Mouse (Mus musculus): Measurements from ENCODE around the gene Grin3a. TPM values are rescaled to one million over a fixed set of nuclear protein-coding genes. Genes with fewer than 3 reads are reported as not detected.

The Grin3a gene
- total and polyA plus RNA-seq, 2 experiments from 2014 or later, result under 0.01 to 0.10 TPM

DNA sequence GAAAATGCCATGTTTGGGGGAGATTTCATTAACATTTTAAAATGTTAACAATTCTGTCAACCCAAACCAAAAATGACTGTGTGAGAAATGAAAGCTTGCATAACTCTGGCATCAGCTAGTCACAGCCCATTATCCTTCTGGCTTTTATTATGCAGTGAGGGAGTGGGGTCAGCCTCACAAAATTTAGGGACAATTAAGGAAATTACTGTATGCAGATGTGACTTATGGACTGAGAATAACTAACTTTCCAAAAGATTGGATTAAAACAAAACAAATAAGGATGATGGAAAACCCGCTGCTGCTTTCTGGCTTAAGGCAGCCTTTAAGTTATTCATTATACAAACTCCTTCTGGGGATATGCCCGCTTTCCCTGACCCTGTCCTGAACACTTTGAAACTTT lies 56.6 kb downstream of the Grin3a start:
- Histone ChIP-seq H3K9me3 (replicated peaks; ENCODE audit: control insufficient read depth, low read length) (no peaks in the 10 kb centered on the region), H3K9ac (replicated peaks; ENCODE audit: low read depth, low read length) (no peak overlapping the region), H3K27ac (ENCODE audit: low read depth) (no peak overlapping the region), H3K4me1 (ENCODE audit: control insufficient read depth, insufficient read depth) (no peaks in the 10 kb centered on the region), H3K27me3 (ENCODE audit: control insufficient read depth, insufficient read depth, low read length) (no peaks in the 10 kb centered on the region), H3K36me3 (replicated peaks; ENCODE audit: control insufficient read depth, insufficient read depth, low read length) (no peaks in the 10 kb centered on the region), H3K4me2 (ENCODE audit: low read depth, low read length) (no peak overlapping the region), H3K4me3 (ENCODE audit: low read depth, low read length) (no peak overlapping the region)
- TF ChIP-seq EP300 (IDR thresholded peaks at IDR 0.05; ENCODE audit: low read depth) (no peak), CTCF (IDR thresholded peaks at IDR 0.05; ENCODE audit: low read depth) (no peak)
- WGBS, result 79% methylated on average over 2 of the region's 2 CpGs
- ATAC-seq (ENCODE audit: insufficient read depth, low read depth), result no peak
- no peak for DNase-seq (ENCODE audit: low spot score)

GRCm38 (mm10) chr4:49742847-49743246 lies 102.7 kb downstream of the Grin3a start:
- Histone ChIP-seq H3K4me2 (ENCODE audit: low read depth, low read length) (no peak overlapping the region), H3K27me3 (ENCODE audit: control insufficient read depth, insufficient read depth, low read length) (no peaks in the 10 kb centered on the region), H3K27ac (ENCODE audit: low read depth) (no peak overlapping the region), H3K4me1 (ENCODE audit: control insufficient read depth, insufficient read depth) (no peaks in the 10 kb centered on the region), H3K4me3 (ENCODE audit: low read depth, low read length) (no peak overlapping the region), H3K36me3 (replicated peaks; ENCODE audit: control insufficient read depth, insufficient read depth, low read length) (no peaks in the 10 kb centered on the region), H3K9ac (replicated peaks; ENCODE audit: low read depth, low read length) (no peak overlapping the region), H3K9me3 (replicated peaks; ENCODE audit: control insufficient read depth, low read length) (no peaks in the 10 kb centered on the region)
- TF ChIP-seq CTCF (IDR thresholded peaks at IDR 0.05; ENCODE audit: low read depth) (no peak), EP300 (IDR thresholded peaks at IDR 0.05; ENCODE audit: low read depth) (no peak)
- no peak for DNase-seq (ENCODE audit: low spot score)
- WGBS, result 87% methylated on average over 5 of the region's 5 CpGs
- ATAC-seq (ENCODE audit: insufficient read depth, low read depth), result no peak

DNA sequence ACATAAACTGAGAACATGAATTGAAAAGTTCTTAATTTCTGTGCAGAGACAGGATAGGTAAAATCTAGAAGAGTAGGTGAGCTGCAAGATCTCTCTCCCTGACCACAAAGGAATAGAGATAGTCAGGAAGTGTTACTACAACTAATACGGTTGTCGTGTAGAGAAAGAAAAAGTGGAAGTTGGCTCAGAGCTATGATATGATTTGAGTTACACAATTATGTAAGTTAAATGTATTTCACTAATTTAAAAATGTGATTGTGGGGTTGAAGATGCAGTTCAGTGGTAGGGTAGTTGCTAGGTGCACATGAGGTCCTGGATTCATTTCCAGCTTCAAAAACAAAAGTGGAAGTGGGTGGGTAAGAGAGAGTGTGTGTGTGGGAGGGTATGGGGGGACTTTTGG lies 103.6 kb downstream of the Grin3a start:
- no peak for DNase-seq (ENCODE audit: low spot score)
- Histone ChIP-seq H3K9ac (replicated peaks; ENCODE audit: low read depth, low read length) (no peak overlapping the region), H3K4me3 (ENCODE audit: low read depth, low read length) (no peak overlapping the region), H3K27me3 (ENCODE audit: control insufficient read depth, insufficient read depth, low read length) (no peaks in the 10 kb centered on the region), H3K9me3 (replicated peaks; ENCODE audit: control insufficient read depth, low read length) (no peaks in the 10 kb centered on the region), H3K27ac (ENCODE audit: low read depth) (no peak overlapping the region), H3K4me2 (ENCODE audit: low read depth, low read length) (no peak overlapping the region), H3K4me1 (ENCODE audit: control insufficient read depth, insufficient read depth) (no peaks in the 10 kb centered on the region), H3K36me3 (replicated peaks; ENCODE audit: control insufficient read depth, insufficient read depth, low read length) (no peaks in the 10 kb centered on the region)
- 76% methylated on average over 2 of the region's 2 CpGs for WGBS
- no peak for ATAC-seq (ENCODE audit: insufficient read depth, low read depth)
- TF ChIP-seq CTCF (IDR thresholded peaks at IDR 0.05; ENCODE audit: low read depth), result no peak
- TF ChIP-seq EP300 (IDR thresholded peaks at IDR 0.05; ENCODE audit: low read depth), result no peak

- TF ChIP-seq EP300 (IDR thresholded peaks at IDR 0.05; ENCODE audit: low read depth), result no peak
- no peak for TF ChIP-seq CTCF (IDR thresholded peaks at IDR 0.05; ENCODE audit: low read depth)
- no peak for ATAC-seq (ENCODE audit: insufficient read depth, low read depth)
- H3K4me1 ChIP-seq (ENCODE audit: control insufficient read depth, insufficient read depth), result no peaks in the 10 kb centered on the region
- WGBS, result 80% methylated on average over 5 of the region's 5 CpGs
- no peak overlapping the region for H3K27ac ChIP-seq (ENCODE audit: low read depth)
- no peaks in the 10 kb centered on the region for H3K27me3 ChIP-seq (ENCODE audit: control insufficient read depth, insufficient read depth, low read length)
- H3K36me3 ChIP-seq (replicated peaks; ENCODE audit: control insufficient read depth, insufficient read depth, low read length), result no peaks in the 10 kb centered on the region
- no peak for DNase-seq (ENCODE audit: low spot score)
- H3K4me3 ChIP-seq (ENCODE audit: low read depth, low read length), result no peak overlapping the region
- H3K9me3 ChIP-seq (replicated peaks; ENCODE audit: control insufficient read depth, low read length), result no peaks in the 10 kb centered on the region
- H3K9ac ChIP-seq (replicated peaks; ENCODE audit: low read depth, low read length), result no peak overlapping the region
- no peak overlapping the region for H3K4me2 ChIP-seq (ENCODE audit: low read depth, low read length)
These were observed 104.5 kb downstream of the Grin3a start for GRCm38 (mm10) chr4:49740796-49741766.

- 74% methylated on average over 1 of the region's 1 CpGs for WGBS
- H3K4me2 ChIP-seq (ENCODE audit: low read depth, low read length), result no peak overlapping the region
- DNase-seq (ENCODE audit: low spot score) (no peak), ATAC-seq (ENCODE audit: insufficient read depth, low read depth) (no peak)
- H3K4me3 ChIP-seq (ENCODE audit: low read depth, low read length), result no peak overlapping the region
- TF ChIP-seq CTCF (IDR thresholded peaks at IDR 0.05; ENCODE audit: low read depth) (no peak), EP300 (IDR thresholded peaks at IDR 0.05; ENCODE audit: low read depth) (no peak)
- no peaks in the 10 kb centered on the region for H3K36me3 ChIP-seq (replicated peaks; ENCODE audit: control insufficient read depth, insufficient read depth, low read length)
- no peaks in the 10 kb centered on the region for H3K9me3 ChIP-seq (replicated peaks; ENCODE audit: control insufficient read depth, low read length)
- H3K27ac ChIP-seq (ENCODE audit: low read depth), result no peak overlapping the region
- H3K9ac ChIP-seq (replicated peaks; ENCODE audit: low read depth, low read length), result no peak overlapping the region
- no peaks in the 10 kb centered on the region for H3K4me1 ChIP-seq (ENCODE audit: control insufficient read depth, insufficient read depth)
- no peaks in the 10 kb centered on the region for H3K27me3 ChIP-seq (ENCODE audit: control insufficient read depth, insufficient read depth, low read length)
These were observed 106.0 kb downstream of the Grin3a start for GRCm38 (mm10) chr4:49739561-49739960.

All from heart, postnatal 0 days (tissue).